Mouse (Mus musculus): ENCODE data around the gene Sync.

DNA sequence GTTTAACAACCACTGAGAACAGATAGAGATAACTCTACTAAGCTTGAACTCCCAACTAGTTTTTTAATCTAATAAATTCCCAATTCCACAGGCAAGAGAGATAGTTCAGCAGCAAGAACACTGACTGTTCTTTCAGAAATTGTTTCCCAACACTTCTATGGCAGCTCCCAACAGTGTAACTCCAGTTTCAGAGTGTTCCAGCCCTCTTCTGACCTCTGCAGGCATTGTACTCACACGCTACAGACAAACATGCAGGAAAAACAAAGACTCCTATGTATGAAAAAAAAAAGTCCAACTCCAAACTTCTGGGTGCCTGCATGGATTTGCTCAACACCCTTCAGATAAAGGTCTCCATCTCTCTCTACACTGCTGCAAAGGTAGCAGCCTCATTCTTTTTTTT, 45.4 kb downstream of the Sync start:
- TF ChIP-seq ELF1 (IDR thresholded peaks at IDR 0.05; ENCODE audit: low read depth, low read length) (no peak), IRF4 (IDR thresholded peaks at IDR 0.05; ENCODE audit: low read depth, low read length) (no peak), MAX (IDR thresholded peaks at IDR 0.05; ENCODE audit: low read length) (no peak), POLR2A (IDR thresholded peaks at IDR 0.05; ENCODE audit: low read depth, low read length) (no peak), SIN3A (IDR thresholded peaks at IDR 0.05; ENCODE audit: low read length) (no peak), EP300 (IDR thresholded peaks at IDR 0.05; ENCODE audit: low read length) (no peak), RCOR1 (conservative IDR thresholded peaks at IDR 0.05; ENCODE audit: low read depth, low read length) (no peak), KAT2A (IDR thresholded peaks at IDR 0.05; ENCODE audit: insufficient replicate concordance, low read length) (no peak), ZKSCAN1 (IDR thresholded peaks at IDR 0.05; ENCODE audit: borderline replicate concordance, low read depth, low read length) (no peak), E2F4 (IDR thresholded peaks at IDR 0.05; ENCODE audit: insufficient replicate concordance, low read depth, low read length) (no peak), MAFK (IDR thresholded peaks at IDR 0.05; ENCODE audit: insufficient replicate concordance, low read length) (no peak), SMC3 (IDR thresholded peaks at IDR 0.05; ENCODE audit: low read depth, low read length) (no peak)

Measured in CH12.LX (cell line).